Mouse (Mus musculus): ENCODE results near the gene Fam53b. TPM values are rescaled to one million over a fixed set of nuclear protein-coding genes. Genes with fewer than 3 reads are reported as not detected.
"Not testable (repeated sequence)": the region's sequence is repeated elsewhere in the genome, so short reads cannot be mapped to it uniquely, and the experiment has no call there.

Fam53b gene
- total RNA-seq, 2 experiments from 2014 or later, result 17.1 to 17.2 TPM

- no peak for DNase-seq (ENCODE audit: low spot score in 2 of 2)
Measured at GRCm38 (mm10) chr7:132686515-132686914, 127.2 kb downstream of the Fam53b start.

GRCm38 (mm10) chr7:132683923-132684322, 129.8 kb downstream of the Fam53b start:
- no peak for DNase-seq (ENCODE audit: low spot score in 2 of 2)

GRCm38 (mm10) chr7:132682901-132683300, 130.8 kb downstream of the Fam53b start:
- DNase-seq (ENCODE audit: low spot score in 2 of 2), result no peak

- no peak for DNase-seq (ENCODE audit: low spot score in 2 of 2)
Measured at GRCm38 (mm10) chr7:132682336-132682735, 131.3 kb downstream of the Fam53b start.

- no peak for DNase-seq (ENCODE audit: low spot score in 2 of 2)
Measured at GRCm38 (mm10) chr7:132681831-132682230, 131.9 kb downstream of the Fam53b start.

GRCm38 (mm10) chr7:132681296-132681695, 132.4 kb downstream of the Fam53b start:
- no peak for DNase-seq (ENCODE audit: low spot score in 2 of 2)

GRCm38 (mm10) chr7:132679549-132679948, 134.1 kb downstream of the Fam53b start:
- DNase-seq (ENCODE audit: low spot score in 2 of 2), result no peak

GRCm38 (mm10) chr7:132679117-132679516, 134.6 kb downstream of the Fam53b start:
- DNase-seq (ENCODE audit: low spot score in 2 of 2), result peak in 1 of 2 experiments; percentile 43

GRCm38 (mm10) chr7:132675922-132676321, 137.8 kb downstream of the Fam53b start:
- DNase-seq (ENCODE audit: low spot score in 2 of 2), result no peak

GRCm38 (mm10) chr7:132673931-132674755, 139.5 kb downstream of the Fam53b start:
- DNase-seq (ENCODE audit: low spot score in 2 of 2), result no peak

- no peak for DNase-seq (ENCODE audit: low spot score in 2 of 2)
Measured at GRCm38 (mm10) chr7:132672481-132672959, 141.2 kb downstream of the Fam53b start.

GRCm38 (mm10) chr7:132670863-132671165, 142.9 kb downstream of the Fam53b start:
- DNase-seq (ENCODE audit: low spot score in 2 of 2), result no peak

GRCm38 (mm10) chr7:132669999-132670862, 143.5 kb downstream of the Fam53b start:
- DNase-seq (ENCODE audit: low spot score in 2 of 2), result no peak

- no peak for DNase-seq (ENCODE audit: low spot score in 2 of 2)
Measured at GRCm38 (mm10) chr7:132668604-132669003, 145.1 kb downstream of the Fam53b start.

GRCm38 (mm10) chr7:132666516-132666915, 147.2 kb downstream of the Fam53b start:
- DNase-seq (ENCODE audit: low spot score in 2 of 2), result no peak

- DNase-seq (ENCODE audit: low spot score in 2 of 2), result no peak
Measured at GRCm38 (mm10) chr7:132665664-132666382, 147.9 kb downstream of the Fam53b start.

- DNase-seq (ENCODE audit: low spot score in 2 of 2), result no peak
Measured at GRCm38 (mm10) chr7:132664815-132665214, 148.9 kb downstream of the Fam53b start.

GRCm38 (mm10) chr7:132662831-132663230, 150.9 kb downstream of the Fam53b start:
- not testable (repeated sequence) for DNase-seq (ENCODE audit: low spot score in 2 of 2)

All from layer of hippocampus, postnatal 10 days (tissue).